Mouse (Mus musculus): ENCODE measurements around the gene Cyp2a5. TPM values are rescaled to one million over a fixed set of nuclear protein-coding genes. Genes with fewer than 3 reads are reported as not detected.
"Not testable (repeated sequence)": the region's sequence is repeated elsewhere in the genome, so short reads cannot be mapped to it uniquely, and the experiment has no call there.

Gene Cyp2a5
- total RNA-seq (2021) = not detected
- long read RNA-seq, experiment 1 = 0 reads
- long read RNA-seq, experiment 2 = 0 reads

- DNase-seq = not testable (repeated sequence)
Observed at GRCm38 (mm10) chr7:26835059-26835458, at the start of gene Cyp2a5. Cyp2a5 (plus strand) TSS chr7:26835305.

GRCm38 (mm10) chr7:26786013-26786412, 49.1 kb upstream of the Cyp2a5 start:
- not testable (repeated sequence) for DNase-seq

DNA sequence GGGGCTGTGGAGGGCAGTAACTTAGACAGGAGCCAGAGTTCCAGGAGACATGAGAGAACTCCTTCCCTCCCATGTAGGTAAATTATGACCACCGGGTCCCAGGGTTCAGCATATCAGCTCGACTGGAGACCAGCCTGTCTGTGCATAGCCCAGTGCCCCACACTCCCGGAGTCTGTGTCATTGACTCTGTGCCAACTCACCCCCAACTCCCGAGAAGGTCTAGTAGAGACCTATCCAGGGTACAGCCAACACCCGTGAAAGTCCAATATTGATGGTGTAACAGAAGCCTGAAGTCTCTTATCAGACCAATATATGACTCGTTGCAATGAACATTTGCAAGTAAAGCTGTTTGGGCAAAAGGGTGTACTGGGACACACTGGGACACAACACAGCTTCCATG, 45.1 kb upstream of the Cyp2a5 start:
- DNase-seq = no peak

DNA sequence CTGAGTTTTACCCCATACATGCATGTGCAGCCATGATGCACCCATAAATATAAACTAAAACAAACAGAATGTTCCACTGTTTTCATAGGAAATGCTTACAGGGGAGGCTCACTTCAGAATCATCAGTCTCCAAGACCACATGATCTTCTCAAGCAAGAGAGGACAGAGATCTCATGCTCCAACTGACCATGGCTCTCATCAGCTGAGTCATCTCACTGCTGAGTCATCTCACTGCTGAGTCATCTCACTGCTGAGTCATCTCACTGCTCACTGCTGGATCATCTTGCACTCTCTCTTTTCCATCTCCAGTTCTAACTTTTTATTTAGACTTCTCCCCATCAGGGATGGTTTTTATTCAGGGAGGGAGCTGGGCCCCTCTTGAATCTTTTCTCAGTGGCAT, 35.0 kb upstream of the Cyp2a5 start:
- no peak for DNase-seq

DNA sequence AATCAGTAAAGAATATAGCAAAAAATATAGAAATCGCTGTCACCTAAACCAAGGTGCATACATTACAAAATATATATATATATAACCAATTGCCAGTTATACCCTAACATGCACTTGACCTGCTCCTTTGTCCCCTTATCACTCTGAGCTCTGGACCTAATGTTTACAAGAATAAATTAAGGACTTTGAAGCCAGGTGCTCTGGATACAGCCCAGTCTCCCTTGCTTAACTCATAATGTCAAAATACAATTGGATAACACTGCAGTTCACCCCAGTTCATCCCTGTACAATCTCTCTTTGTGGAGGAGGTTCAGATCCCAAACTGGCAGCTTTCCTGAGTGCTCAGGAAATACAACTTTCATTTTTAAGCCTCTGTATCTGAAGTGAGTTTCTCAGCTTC, 34.1 kb upstream of the Cyp2a5 start:
- no peak for DNase-seq

DNA sequence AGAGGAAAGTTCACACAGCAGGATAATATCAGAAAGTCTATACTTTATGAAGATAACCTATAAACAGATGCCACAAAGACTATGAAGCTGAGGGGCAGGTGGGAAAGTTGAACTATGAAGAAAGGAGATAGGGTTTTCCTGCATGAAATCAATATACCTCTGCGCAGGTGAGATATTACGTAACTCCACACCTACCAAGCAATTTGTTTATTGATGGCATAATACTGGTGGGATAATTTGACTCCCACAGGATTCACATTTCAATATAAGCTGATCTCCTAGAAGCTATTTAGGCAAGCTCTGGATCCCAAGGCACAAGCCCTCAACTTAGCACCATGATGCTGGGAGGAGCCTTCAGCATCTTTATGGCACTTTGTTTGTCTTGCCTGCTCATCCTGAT, 26.5 kb upstream of the Cyp2a5 start, which contains the start of gene Cyp2g1:
Gene Cyp2g1, plus strand, starts transcription at position 301 of the 400 bp plus-strand sequence.
- no peak for DNase-seq

DNA sequence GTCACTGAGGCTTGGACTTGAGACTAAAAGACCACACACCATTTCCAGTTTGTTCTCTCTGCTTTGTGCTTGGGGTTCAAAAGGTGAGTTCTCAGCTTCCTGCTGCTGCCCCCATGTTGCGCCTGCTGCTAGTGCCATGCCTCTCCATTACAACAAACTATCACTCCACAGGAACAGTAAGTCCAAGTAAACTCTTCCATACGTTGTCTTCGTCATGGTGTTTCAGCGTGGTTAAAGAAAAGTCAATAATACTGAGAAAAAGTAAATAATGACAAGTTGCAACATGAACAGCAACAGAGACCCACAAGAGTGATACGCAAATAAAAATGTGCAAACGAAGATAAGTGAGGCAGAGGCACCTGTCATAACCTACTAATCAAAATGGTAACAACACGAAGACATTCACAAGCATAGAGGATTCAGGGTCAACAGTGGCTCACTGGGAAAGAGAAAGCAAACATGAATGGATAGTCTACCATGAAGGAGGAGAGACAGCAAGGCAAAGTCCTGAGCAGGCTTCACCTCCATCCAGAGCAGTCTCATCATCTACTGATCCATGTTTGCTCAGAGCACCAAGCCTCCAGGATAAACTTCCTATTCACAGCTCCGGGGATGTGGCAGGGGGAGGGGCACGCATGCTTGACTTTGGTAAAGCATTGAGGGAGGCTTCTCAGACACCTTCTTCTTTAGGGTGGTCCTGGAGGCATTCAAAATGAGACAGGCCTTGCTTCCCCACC, 3.4 kb upstream of the Cyp2a5 start:
- not testable (repeated sequence) for DNase-seq

GRCm38 (mm10) chr7:26832668-26833067, 2.4 kb upstream of the Cyp2a5 start:
- not testable (repeated sequence) for DNase-seq

GRCm38 (mm10) chr7:26843400-26843799, 8.3 kb downstream of the Cyp2a5 start:
- DNase-seq = not testable (repeated sequence)

DNA sequence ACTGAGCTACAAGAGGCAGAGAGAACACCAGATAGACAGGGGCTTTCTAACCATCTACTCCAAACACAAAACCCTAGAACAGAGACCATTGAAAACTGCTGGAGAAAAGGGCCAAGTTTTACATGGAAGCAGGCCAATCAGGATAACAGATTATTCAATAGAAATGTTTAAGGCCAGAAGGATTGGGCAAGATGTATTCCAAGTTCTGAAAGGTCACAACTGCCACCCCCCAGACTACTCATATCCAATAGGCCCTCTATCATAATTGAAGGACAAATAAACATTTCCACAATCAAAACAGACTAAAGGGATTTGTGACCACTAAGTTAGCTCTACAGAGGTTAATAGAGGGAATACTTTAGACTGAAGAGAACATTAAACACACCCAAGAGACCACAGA, 15.0 kb downstream of the Cyp2a5 start:
- not testable (repeated sequence) for DNase-seq

GRCm38 (mm10) chr7:26878581-26878980, 43.5 kb downstream of the Cyp2a5 start:
- DNase-seq = not testable (repeated sequence)

GRCm38 (mm10) chr7:26880600-26880999, 45.5 kb downstream of the Cyp2a5 start:
- not testable (repeated sequence) for DNase-seq

Other genes starting within 250 kb of the Cyp2a5 start
- not detected for gene Vmn1r185, start 216.8 kb upstream of the Cyp2a5 start, total RNA-seq (2021)
- not detected for gene Cyp2b23, start 148.9 kb upstream of the Cyp2a5 start, total RNA-seq (2021)
- not detected for gene Cyp2b19, start 78.2 kb upstream of the Cyp2a5 start, total RNA-seq (2021)
- not detected for gene Cyp2g1, start 26.4 kb upstream of the Cyp2a5 start, total RNA-seq (2021)
- not detected for gene Cyp2a22, start 104.1 kb downstream of the Cyp2a5 start, total RNA-seq (2021)
- gene Cyp2a12, start 193.8 kb downstream of the Cyp2a5 start, total RNA-seq (2021) = not detected

Measured in gastrocnemius, postnatal 25 days (tissue).